Mouse (Mus musculus) midbrain, embryonic 14.5 days (tissue): Measurements from ENCODE around the gene Tmprss7. TPM values are rescaled to one million over a fixed set of nuclear protein-coding genes. Genes with fewer than 3 reads are reported as not detected.

ENCODE experiments used
- ATAC-seq: fragments of 200-750 bp; cut with Nextera tagmentation; 2 replicates; pipeline ENCODE4 v1.8.0; 2017; ENCODE audit warnings: moderate number of reproducible peaks, moderate library complexity; ENCODE audit not compliant: low FRiP score, low TSS enrichment
- DNase-seq: peaks from one replicate; pipeline ENCODE4 v3.0.0-alpha.2; 2015
- H3K27ac ChIP-seq: fragments of 300-500 bp; sonication (generic); replicated peaks from 2 replicates; pipeline ENCODE4 v1.5.1; 2014; ENCODE audit warnings: mild to moderate bottlenecking, low read depth, low read length, moderate library complexity
- H3K27me3 ChIP-seq: fragments of 300-500 bp; sonication (generic); 2 replicates; pipeline ENCODE4 v1.6.1; 2014; ENCODE audit warnings: low read length, control low read depth, mixed read lengths; ENCODE audit not compliant: control insufficient read depth, insufficient read depth
- H3K36me3 ChIP-seq: fragments of 300-500 bp; sonication (generic); 2 replicates; pipeline ENCODE4 v1.6.1; 2014; ENCODE audit warnings: low read length, control low read depth; ENCODE audit not compliant: control insufficient read depth, insufficient read depth
- H3K4me1 ChIP-seq: fragments of 300-500 bp; sonication (generic); 2 replicates; pipeline ENCODE4 v1.6.1; 2014; ENCODE audit warnings: mild to moderate bottlenecking, antibody characterized with exemption, low read length, control low read depth; ENCODE audit not compliant: control insufficient read depth, insufficient read depth
- H3K4me2 ChIP-seq: fragments of 300-500 bp; sonication (generic); 2 replicates; pipeline ENCODE4 v1.6.1; 2014; ENCODE audit warnings: mild to moderate bottlenecking, low read length, moderate library complexity
- H3K4me3 ChIP-seq: fragments of 300-500 bp; sonication (generic); replicated peaks from 2 replicates; pipeline ENCODE4 v1.5.1; 2014; ENCODE audit warnings: low read depth, low read length
- H3K9ac ChIP-seq: fragments of 300-500 bp; sonication (generic); replicated peaks from 2 replicates; pipeline ENCODE4 v1.6.1; 2014; ENCODE audit warnings: mild to moderate bottlenecking, low read length, moderate library complexity
- H3K9me3 ChIP-seq: fragments of 300-500 bp; sonication (generic); 2 replicates; pipeline ENCODE4 v1.6.1; 2016; ENCODE audit warnings: low read length, control low read depth, mixed read lengths; ENCODE audit not compliant: control insufficient read depth
- WGBS: fragments of 180-500 bp; shearing (Covaris S2); extraction: QIAGEN DNeasy Blood & Tissue Kit; methylation state at CpG from one replicate; pipeline ENCODE4 v1.1.7; 2014; 5-methylcytosine and 5-hydroxymethylcytosine counted together
- polyA plus RNA-seq: library from polyadenylated mRNA; unstranded; fragments of >200 nt; fragmentation: Nextera tagmentation; extraction: Ambion mirVana; gene quantifications from 2 replicates; pipeline ENCODE4 v1.2.1, GENCODE M21; 2014

Tmprss7 gene
- polyA plus RNA-seq, 1 experiment from 2014 or later: 0.29 TPM

GRCm38 (mm10) chr16:45722460-45722951, 29.0 kb upstream of the Tmprss7 start:
- ATAC-seq (no peak), DNase-seq (peak; percentile 56)
- peaks cover 39% of the 10 kb centered on the region for H3K36me3 ChIP-seq
- peak overlapping the region; percentile 81 for H3K9ac ChIP-seq
- peak overlapping the region; percentile 96 for H3K27ac ChIP-seq
- H3K4me3 ChIP-seq: peak overlapping the region; percentile 54
- no peaks in the 10 kb centered on the region for H3K27me3 ChIP-seq
- 39% methylated on average over 3 of the region's 3 CpGs for WGBS
- no peaks in the 10 kb centered on the region for H3K9me3 ChIP-seq
- H3K4me2 ChIP-seq: peak overlapping the region; percentile 69
- H3K4me1 ChIP-seq: peaks cover 42% of the 10 kb centered on the region

- Histone ChIP-seq H3K27ac (0 out of 2 replicates have a peak overlapping the region, but pooled peaks have one; percentile 20), H3K4me3 (no peak overlapping the region), H3K9me3 (no peaks in the 10 kb centered on the region), H3K9ac (no peak overlapping the region; the same call in 1 of the 2 replicates), H3K27me3 (no peaks in the 10 kb centered on the region), H3K4me2 (peak overlapping the region; percentile 69; the same call in 1 of the 2 replicates), H3K36me3 (peaks cover 55% of the 10 kb centered on the region), H3K4me1 (peaks cover 36% of the 10 kb centered on the region)
- ATAC-seq: no peak
- 87% methylated on average over 10 of the region's 10 CpGs for WGBS
- DNase-seq: no peak
Measured at GRCm38 (mm10) chr16:45720022-45720630, 26.7 kb upstream of the Tmprss7 start.

GRCm38 (mm10) chr16:45718296-45718695, 24.8 kb upstream of the Tmprss7 start:
- H3K4me2 ChIP-seq: no peak overlapping the region
- ATAC-seq (no peak), DNase-seq (no peak)
- no peak overlapping the region for H3K27ac ChIP-seq
- H3K4me3 ChIP-seq: no peak overlapping the region
- no peaks in the 10 kb centered on the region for H3K9me3 ChIP-seq
- H3K36me3 ChIP-seq: peaks cover 71% of the 10 kb centered on the region
- H3K9ac ChIP-seq: no peak overlapping the region
- WGBS: 98% methylated on average over 4 of the region's 4 CpGs
- H3K4me1 ChIP-seq: peaks cover 32% of the 10 kb centered on the region
- H3K27me3 ChIP-seq: no peaks in the 10 kb centered on the region

GRCm38 (mm10) chr16:45714489-45715150, 21.2 kb upstream of the Tmprss7 start:
- no peak overlapping the region for H3K9ac ChIP-seq
- peaks cover 83% of the 10 kb centered on the region for H3K36me3 ChIP-seq
- H3K4me1 ChIP-seq: peaks cover 1% of the 10 kb centered on the region; the same call in 1 of the 2 replicates
- WGBS: 87% methylated on average over 5 of the region's 5 CpGs
- H3K4me3 ChIP-seq: no peak overlapping the region
- H3K4me2 ChIP-seq: no peak overlapping the region
- ATAC-seq: no peak
- H3K27me3 ChIP-seq: no peaks in the 10 kb centered on the region
- no peaks in the 10 kb centered on the region for H3K9me3 ChIP-seq
- no peak for DNase-seq
- H3K27ac ChIP-seq: no peak overlapping the region

- no peaks in the 10 kb centered on the region for H3K27me3 ChIP-seq
- no peak overlapping the region for H3K9ac ChIP-seq
- DNase-seq (no peak), ATAC-seq (no peak)
- H3K9me3 ChIP-seq: no peaks in the 10 kb centered on the region
- H3K4me2 ChIP-seq: no peak overlapping the region
- 92% methylated on average over 1 of the region's 1 CpGs for WGBS
- H3K4me1 ChIP-seq: no peaks in the 10 kb centered on the region
- H3K4me3 ChIP-seq: no peak overlapping the region
- peaks cover 80% of the 10 kb centered on the region for H3K36me3 ChIP-seq
- H3K27ac ChIP-seq: no peak overlapping the region
Measured at GRCm38 (mm10) chr16:45713878-45714277, 20.4 kb upstream of the Tmprss7 start.

GRCm38 (mm10) chr16:45713261-45713660, 19.8 kb upstream of the Tmprss7 start:
- Histone ChIP-seq H3K9ac (no peak overlapping the region), H3K9me3 (no peaks in the 10 kb centered on the region), H3K36me3 (peaks cover 74% of the 10 kb centered on the region), H3K4me1 (no peaks in the 10 kb centered on the region), H3K4me3 (no peak overlapping the region), H3K27me3 (no peaks in the 10 kb centered on the region), H3K27ac (no peak overlapping the region), H3K4me2 (no peak overlapping the region)
- ATAC-seq (no peak), DNase-seq (no peak)
- whole genome bisulfite sequencing: 77% methylated on average over 5 of the region's 5 CpGs

- ATAC-seq (no peak), DNase-seq (peak; percentile 35)
- peaks cover 54% of the 10 kb centered on the region for H3K36me3 ChIP-seq
- 77% methylated on average over 7 of the region's 7 CpGs for WGBS
- no peaks in the 10 kb centered on the region for H3K27me3 ChIP-seq
- no peaks in the 10 kb centered on the region for H3K4me1 ChIP-seq
- no peak overlapping the region for H3K9ac ChIP-seq
- H3K27ac ChIP-seq: no peak overlapping the region; the same call in 1 of the 2 replicates
- no peak overlapping the region for H3K4me3 ChIP-seq
- no peaks in the 10 kb centered on the region for H3K9me3 ChIP-seq
- no peak overlapping the region for H3K4me2 ChIP-seq
Measured at GRCm38 (mm10) chr16:45711263-45711662, 17.8 kb upstream of the Tmprss7 start.

- Histone ChIP-seq H3K4me3 (no peak overlapping the region), H3K9ac (no peak overlapping the region), H3K36me3 (no peaks in the 10 kb centered on the region), H3K27ac (no peak overlapping the region), H3K27me3 (no peaks in the 10 kb centered on the region), H3K4me2 (no peak overlapping the region), H3K9me3 (no peaks in the 10 kb centered on the region), H3K4me1 (0 out of 2 replicates have a peak, but pooled peaks cover 3% of the 10 kb centered on the region)
- DNase-seq (no peak), ATAC-seq (no peak)
- WGBS: 85% methylated on average over 5 of the region's 5 CpGs
Measured at GRCm38 (mm10) chr16:45699301-45699700, 5.8 kb upstream of the Tmprss7 start.
